Mouse (Mus musculus) stomach, postnatal 0 days (tissue): Measurements from ENCODE around the gene Plaur.

Experiments used
- CTCF ChIP-seq: IDR thresholded peaks from 2 replicates; pipeline ENCODE4 v1.5.1; 2016; ENCODE audit warnings: antibody characterized with exemption, low read depth, mild to moderate bottlenecking, moderate library complexity
- EP300 ChIP-seq: optimal IDR thresholded peaks from 2 replicates; pipeline ENCODE3; 2016; ENCODE audit warnings: antibody characterized with exemption

DNA sequence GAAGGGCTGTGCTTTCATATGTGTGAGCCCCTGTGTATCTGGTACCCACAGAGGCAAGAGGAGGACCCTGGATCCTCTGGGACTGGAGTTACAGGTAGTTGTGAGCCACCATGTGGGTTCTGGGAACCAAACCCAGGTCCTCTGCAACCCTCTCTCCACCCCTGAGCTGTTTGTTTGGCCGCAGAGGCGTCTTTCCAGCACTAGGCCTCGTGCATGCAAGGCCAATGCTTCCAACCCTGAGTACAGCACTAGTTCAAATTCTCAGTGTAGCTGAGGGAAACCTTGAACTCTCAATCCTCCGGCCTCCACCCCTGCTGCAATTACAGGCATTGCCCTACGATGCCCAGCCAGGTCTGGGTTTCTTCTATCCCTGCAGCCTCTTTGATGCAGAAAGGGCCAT, 33.6 kb upstream of the Plaur start:
- TF ChIP-seq EP300, result no peak
- TF ChIP-seq CTCF, result no peak
